Mouse (Mus musculus): ENCODE results near the gene Rnf157.
"Not testable (repeated sequence)": the region's sequence is repeated elsewhere in the genome, so short reads cannot be mapped to it uniquely, and the experiment has no call there.

Rnf157 gene

DNA sequence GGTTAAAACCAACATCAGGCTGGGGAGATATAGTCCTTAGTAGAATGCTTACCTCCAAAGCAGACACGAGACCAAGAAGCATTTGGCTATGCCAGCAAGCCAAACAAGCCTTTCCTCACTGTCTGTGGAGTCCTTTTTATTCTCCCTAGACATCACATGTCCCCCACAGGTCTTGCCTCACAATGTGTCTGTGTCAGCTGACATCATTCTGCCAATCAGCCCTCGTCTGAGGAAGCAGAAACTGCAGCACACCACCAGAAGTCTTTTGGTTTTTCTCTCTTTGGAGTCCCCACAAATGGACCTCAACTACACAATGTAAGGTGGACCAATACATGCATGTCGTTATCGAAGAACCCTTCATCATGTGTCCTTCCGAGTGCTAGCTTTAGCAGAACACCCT, 4.2 kb upstream of the Rnf157 start:
- DNase-seq (ENCODE audit: low read depth): no peak

GRCm38 (mm10) chr11:116416196-116416943, 3.5 kb upstream of the Rnf157 start:
- no peak for DNase-seq (ENCODE audit: low read depth)

DNA sequence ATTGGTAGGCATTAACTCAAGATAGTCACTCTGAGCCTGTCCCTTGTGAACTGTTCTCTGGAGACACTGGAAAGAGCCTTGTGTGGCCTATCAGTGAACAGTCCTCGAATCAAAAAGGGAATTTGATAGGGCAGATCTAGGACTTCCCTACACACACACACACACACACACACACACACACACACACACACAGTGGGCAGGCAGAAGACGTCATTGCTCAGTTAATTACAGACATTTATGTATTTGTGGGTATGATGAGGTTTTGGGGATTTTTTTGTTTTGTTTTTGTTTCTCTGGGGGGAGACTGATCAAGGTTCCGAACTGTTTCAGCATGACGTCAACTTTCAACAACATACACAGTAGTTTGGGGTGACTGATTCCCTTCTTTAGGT, 795 bp upstream of the Rnf157 start:
- no peak for DNase-seq (ENCODE audit: low read depth)

GRCm38 (mm10) chr11:116412028-116412827, 604 bp downstream of the Rnf157 start:
- no peak for DNase-seq (ENCODE audit: low read depth)

GRCm38 (mm10) chr11:116411582-116411981, 1.2 kb downstream of the Rnf157 start:
- no peak for DNase-seq (ENCODE audit: low read depth)

DNA sequence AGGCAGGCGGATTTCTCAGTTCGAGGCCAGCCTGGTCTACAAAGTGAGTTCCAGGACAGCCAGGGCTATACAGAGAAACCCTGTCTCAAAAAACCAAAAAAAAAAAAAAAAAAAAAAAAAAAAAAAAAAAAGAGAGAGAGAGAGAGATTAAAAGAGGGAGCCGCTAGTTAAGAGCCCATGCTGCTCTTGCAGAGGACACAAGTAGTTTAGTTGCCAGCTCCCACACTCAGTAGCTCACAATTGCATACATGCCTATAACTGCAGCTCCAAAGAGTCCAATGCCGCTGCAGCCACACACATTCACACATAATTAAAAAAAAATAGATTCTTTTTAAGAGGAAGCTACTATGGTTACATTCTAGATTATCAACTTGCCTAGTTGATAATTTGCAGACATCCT, 2.4 kb downstream of the Rnf157 start:
- DNase-seq (ENCODE audit: low read depth): not testable (repeated sequence)

GRCm38 (mm10) chr11:116409008-116409407, 3.8 kb downstream of the Rnf157 start:
- DNase-seq (ENCODE audit: low read depth): no peak

GRCm38 (mm10) chr11:116406231-116406728, 6.6 kb downstream of the Rnf157 start:
- DNase-seq (ENCODE audit: low read depth): no peak

GRCm38 (mm10) chr11:116405601-116406000, 7.2 kb downstream of the Rnf157 start:
- no peak for DNase-seq (ENCODE audit: low read depth)

GRCm38 (mm10) chr11:116400560-116400959, 12.3 kb downstream of the Rnf157 start:
- no peak for DNase-seq (ENCODE audit: low read depth)

- DNase-seq (ENCODE audit: low read depth): no peak
These were observed 14.5 kb downstream of the Rnf157 start for GRCm38 (mm10) chr11:116398348-116398677.

- no peak for DNase-seq (ENCODE audit: low read depth)
These were observed 15.1 kb downstream of the Rnf157 start for GRCm38 (mm10) chr11:116397517-116398347.

DNA sequence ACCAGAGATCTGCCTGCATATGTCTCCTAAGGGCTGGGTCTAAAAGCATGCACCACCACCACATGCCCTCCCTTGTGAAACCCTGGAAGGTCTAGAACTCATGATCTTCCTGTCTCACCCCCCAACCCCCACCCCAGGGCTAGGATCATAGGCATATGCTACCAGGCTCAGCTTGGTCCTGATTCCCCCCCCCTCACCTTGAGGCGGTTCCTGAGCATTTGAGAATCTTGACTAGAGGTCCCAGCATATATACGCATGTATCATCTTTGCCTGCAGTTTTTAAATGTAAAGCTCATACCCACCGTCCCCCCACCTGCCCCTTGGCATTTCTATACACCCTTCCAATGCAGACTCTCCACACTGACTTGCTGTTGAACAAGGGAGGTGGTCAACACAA, 15.9 kb downstream of the Rnf157 start:
- no peak for DNase-seq (ENCODE audit: low read depth)

GRCm38 (mm10) chr11:116396276-116396933, 16.4 kb downstream of the Rnf157 start:
- DNase-seq (ENCODE audit: low read depth): no peak

- DNase-seq (ENCODE audit: low read depth): no peak
These were observed 18.1 kb downstream of the Rnf157 start for GRCm38 (mm10) chr11:116394769-116395168.

DNA sequence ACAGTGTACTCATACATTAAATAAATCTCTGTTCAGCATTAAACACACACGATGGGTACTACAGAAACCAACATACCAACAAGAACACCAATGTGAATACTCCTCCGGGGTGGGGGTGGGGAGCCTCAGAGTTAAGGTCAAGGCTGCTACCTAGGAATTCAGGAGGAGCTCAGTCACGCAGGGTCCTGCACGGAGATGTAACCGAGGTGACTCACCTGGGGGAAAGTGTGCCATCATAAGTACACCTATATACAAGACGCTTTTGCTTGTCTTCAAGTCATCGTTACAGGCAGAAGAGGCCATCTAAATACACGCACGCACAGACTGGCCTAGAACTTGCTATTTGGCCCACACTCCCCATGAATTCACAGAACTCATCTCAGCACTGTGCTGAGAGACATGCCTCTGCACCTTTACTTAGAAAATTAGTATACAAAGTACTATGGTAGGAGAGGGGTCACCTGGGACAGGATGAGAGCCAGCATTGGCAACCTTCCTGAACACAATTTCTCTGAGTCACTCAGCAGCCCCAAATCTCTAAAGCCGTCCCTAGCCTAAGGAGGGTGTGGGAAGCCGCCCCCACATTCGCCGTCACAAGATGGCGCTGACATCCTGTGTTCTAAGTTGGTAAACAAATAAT, 23.9 kb downstream of the Rnf157 start:
- no peak for DNase-seq (ENCODE audit: low read depth)

- DNase-seq (ENCODE audit: low read depth): no peak
These were observed 25.5 kb downstream of the Rnf157 start for GRCm38 (mm10) chr11:116387086-116388071.

GRCm38 (mm10) chr11:116385999-116386398, 26.8 kb downstream of the Rnf157 start:
- no peak for DNase-seq (ENCODE audit: low read depth)

GRCm38 (mm10) chr11:116384171-116384570, 28.7 kb downstream of the Rnf157 start:
- DNase-seq (ENCODE audit: low read depth): no peak

- not testable (repeated sequence) for DNase-seq (ENCODE audit: low read depth)
These were observed 29.8 kb downstream of the Rnf157 start for GRCm38 (mm10) chr11:116383070-116383469.
